Mouse (Mus musculus) CH12.LX (cell line): ENCODE measurements around the gene Matk.

Experiments
- CTCF ChIP-seq, 2 experiments: IDR thresholded peaks in 1 of 2; conservative IDR thresholded peaks in 1 of 2; 2 replicates each; pipeline ENCODE4 v1.5.1; 2011 to 2012; ENCODE audit warnings: low read depth in 2 of 2, low read length in 2 of 2, improper control_type of control experiment in 1 of 2, inconsistent platforms in 1 of 2, mild to moderate bottlenecking in 1 of 2, moderate library complexity in 1 of 2
- E2F4 ChIP-seq: IDR thresholded peaks from 2 replicates; pipeline ENCODE4 v1.6.1; 2011; ENCODE audit warnings: low read depth, low read length, improper control_type of control experiment; ENCODE audit not compliant: insufficient replicate concordance
- EP300 ChIP-seq: IDR thresholded peaks from 2 replicates; pipeline ENCODE4 v1.6.1; 2011; ENCODE audit warnings: low read length, improper control_type of control experiment
- MXI1 ChIP-seq: IDR thresholded peaks from 2 replicates; pipeline ENCODE4 v1.6.1; 2011; ENCODE audit warnings: mild to moderate bottlenecking, low read depth, low read length, improper control_type of control experiment
- POLR2A ChIP-seq: IDR thresholded peaks from 2 replicates; pipeline ENCODE4 v1.6.1; 2011; ENCODE audit warnings: low read depth, mild to moderate bottlenecking, improper control_type of control experiment, low read length
- SIN3A ChIP-seq: IDR thresholded peaks from 2 replicates; pipeline ENCODE4 v1.6.1; 2012; ENCODE audit warnings: low read length, improper control_type of control experiment, inconsistent platforms
- ZC3H11A ChIP-seq: IDR thresholded peaks from 2 replicates; pipeline ENCODE4 v1.6.1; 2012; ENCODE audit warnings: low read depth, mild to moderate bottlenecking, inconsistent platforms, low read length, improper control_type of control experiment

- TF ChIP-seq E2F4: no peak
- no peak for TF ChIP-seq ZC3H11A
- TF ChIP-seq MXI1: no peak
- TF ChIP-seq SIN3A: no peak
- TF ChIP-seq POLR2A: no peak
- no peak for TF ChIP-seq CTCF (conservative IDR thresholded peaks at IDR 0.05 in 1 of 2, IDR thresholded peaks at IDR 0.05 in 1 of 2; ENCODE audit: low read depth in 2 of 2, low read length in 2 of 2)
- TF ChIP-seq EP300: no peak
These were observed 47.0 kb downstream of the Matk start for GRCm38 (mm10) chr10:81299585-81300351.
